Mouse (Mus musculus): ENCODE data around the gene Ltv1.

The Ltv1 gene

DNA sequence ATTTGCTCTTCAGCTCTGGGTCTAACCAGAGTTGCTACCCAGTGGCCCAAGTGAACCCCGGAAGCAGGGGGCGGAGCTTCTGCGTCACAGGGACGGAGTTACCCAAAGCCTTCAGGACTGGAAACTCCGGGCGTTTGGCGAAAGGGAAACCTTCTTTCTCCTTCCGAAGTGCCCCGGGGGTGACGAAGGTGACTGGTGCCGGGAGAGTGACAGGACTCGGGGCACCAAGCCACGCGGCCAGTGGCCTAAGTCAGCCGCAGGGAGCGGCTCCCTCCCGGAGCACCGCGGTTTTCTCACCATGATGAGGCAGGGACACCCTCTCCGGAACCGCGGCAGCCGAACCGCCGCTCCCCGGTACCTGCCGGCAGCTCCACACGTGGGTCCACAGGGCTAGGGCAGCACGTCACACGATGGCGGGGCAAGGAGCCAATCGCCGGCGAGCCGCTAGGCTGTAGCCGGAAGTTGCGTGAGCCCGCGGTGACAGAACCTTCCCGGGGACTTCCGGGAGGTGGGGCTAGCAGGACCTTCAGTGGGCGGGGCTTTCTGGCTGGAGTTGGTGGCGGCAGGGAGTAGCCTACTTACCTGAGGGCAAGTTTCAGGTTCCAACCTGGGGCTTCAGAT lies at the start of gene Ltv1:
Gene Ltv1 (minus strand): TSS at position 438 of the 621 bp plus-strand sequence.
- peak; percentile 93 to 94 for DNase-seq

DNA sequence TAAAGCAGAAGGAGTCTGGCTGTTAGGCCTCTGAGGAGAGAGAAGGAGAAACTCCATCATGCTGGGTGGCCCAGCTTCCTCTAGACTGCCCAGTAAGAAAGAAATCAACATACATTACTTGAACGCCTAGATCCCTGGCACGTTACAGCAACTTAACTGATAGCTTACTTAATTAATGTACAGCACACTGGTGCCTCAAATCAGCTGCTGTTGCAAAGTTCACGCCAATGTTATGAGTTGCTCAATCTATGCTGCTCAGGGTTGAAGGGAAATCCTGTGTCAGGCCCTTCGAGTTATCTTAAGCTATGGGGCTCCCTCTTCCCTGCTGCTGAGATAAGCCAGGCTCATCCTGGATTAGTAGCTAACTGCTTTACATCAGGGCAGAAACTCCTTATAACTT lies 47.5 kb upstream of the Ltv1 start:
- DNase-seq, result no peak

DNA sequence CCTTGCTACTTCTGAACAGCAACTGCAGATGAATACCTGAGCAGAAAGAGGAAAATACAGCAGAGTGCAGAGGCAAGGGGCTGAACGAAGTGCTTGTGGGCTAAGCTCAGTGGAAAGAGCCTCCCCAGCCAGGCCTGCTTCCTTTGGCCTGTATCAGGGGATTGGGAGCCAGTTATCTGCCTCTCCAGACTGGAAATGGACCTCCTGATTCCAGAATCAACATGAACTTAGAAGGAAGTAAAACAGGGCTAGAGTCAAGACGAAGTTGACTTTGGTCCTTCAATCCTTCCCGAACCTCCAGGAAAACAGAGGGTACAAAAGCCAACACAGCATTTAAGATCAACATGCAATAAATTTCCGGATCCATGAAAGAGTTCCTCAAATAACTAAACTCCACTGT lies 45.2 kb upstream of the Ltv1 start:
- no peak for DNase-seq

DNA sequence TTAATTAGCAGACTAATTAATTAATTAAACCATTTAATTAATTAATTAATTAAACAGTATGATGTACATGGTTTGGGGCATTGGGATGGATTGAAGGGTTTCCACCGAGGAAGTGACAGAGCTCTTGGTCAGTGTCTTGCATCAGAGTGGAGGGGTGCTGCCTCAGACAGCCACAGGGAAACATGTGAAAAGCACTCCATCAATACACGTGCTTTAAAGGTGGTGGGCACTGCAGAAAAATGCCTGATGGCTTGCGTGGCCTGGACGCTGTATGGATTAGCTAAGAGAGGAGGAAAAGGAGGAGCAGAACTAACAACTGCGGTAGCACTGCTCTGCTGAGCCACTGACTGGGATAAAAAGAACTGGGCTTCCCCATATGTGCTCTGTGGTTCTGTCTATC lies 43.9 kb upstream of the Ltv1 start:
- no peak for DNase-seq

DNA sequence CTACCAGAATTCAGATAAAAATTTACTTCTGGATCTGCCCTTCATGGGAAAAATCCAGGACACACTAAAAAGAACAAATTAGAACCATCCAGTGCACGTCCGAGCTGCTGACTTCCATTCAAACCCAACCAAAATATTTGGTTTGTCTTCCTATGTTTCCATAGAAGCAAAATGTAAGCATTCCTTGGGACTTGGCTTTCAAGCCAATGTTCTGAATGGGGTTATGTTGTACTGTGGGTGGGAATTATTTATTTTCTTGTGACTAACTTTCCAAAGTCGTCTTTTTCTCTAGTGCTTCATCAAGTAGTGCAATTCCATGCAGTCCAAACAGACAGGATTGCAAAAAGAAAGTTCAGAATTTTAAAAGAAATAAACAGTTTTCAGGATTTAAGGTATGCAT lies 41.5 kb upstream of the Ltv1 start:
- no peak for DNase-seq

DNA sequence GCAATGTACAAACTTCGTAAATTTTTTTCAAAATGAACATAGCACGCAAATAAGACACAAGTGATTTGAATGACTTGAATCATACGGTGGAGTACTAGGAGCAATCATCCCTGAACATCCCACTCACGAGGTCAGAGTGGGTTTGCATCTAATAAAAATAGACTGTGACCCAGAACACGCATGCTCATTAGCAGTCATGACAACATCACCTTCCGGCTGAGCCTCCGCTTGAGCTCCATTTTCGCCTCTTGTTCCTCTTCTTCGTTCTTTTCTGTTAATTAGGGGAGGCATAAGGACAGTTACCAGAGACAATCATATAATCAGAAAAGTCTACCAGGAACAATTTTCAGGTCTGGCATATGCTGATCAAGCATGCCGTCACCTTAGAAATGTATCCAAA lies 41.0 kb upstream of the Ltv1 start:
- DNase-seq, result no peak

DNA sequence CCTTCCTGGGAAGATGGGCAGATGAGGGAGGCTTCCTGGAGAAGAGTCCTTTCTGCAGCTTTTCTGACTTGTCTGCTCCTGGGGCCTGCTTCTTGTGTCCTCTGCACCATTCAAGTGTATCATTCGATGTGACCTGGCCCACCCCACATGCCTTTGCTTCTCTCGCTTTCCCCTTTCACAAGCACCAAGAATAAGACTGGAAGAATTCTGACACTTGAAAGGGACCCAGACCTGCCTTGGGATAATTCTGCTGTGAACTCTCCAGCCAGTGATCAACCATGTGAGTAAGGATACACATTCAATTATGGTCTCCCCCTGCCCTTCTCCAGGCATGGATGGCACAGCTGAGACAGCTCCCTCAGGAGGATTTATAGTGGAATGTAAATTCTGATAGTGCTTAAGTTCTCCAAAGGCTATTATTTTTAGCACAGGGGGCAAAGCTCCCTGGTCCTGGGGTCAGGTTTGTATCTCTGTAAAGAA lies 40.2 kb upstream of the Ltv1 start:
- no peak for DNase-seq

DNA sequence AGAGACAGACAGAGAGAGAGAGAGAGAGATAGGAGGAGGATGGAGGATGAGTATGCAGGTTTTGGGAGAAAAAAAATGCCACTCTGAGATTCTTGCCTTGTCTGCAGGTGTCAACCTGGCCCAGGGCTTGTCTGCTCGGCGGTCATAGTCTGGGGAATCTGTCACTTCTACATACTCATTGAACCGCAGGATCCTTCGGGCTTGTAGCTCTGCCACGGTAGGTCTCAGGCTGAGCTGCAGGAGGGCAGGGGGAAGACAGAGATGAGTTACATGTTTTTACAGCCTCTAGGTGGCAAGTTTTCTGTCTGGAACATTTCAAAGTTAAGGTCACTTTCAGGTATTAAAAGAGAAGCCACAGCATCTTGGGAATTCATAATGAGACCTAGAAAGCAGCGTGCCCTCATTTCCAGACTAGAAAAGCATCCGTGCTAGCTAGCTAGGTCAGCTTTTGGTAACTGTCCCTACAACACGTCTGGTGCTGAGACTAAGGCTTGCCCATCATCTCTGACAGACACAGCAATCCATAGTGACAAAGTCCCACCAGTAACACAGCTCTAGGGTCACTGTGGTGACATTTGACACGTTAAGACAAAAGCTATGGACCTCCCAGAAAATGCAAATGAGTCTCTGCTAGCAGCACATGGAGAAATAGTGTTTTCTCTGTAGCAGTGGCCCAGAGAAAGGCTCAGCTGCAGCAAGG lies 39.6 kb upstream of the Ltv1 start:
- no peak for DNase-seq

DNA sequence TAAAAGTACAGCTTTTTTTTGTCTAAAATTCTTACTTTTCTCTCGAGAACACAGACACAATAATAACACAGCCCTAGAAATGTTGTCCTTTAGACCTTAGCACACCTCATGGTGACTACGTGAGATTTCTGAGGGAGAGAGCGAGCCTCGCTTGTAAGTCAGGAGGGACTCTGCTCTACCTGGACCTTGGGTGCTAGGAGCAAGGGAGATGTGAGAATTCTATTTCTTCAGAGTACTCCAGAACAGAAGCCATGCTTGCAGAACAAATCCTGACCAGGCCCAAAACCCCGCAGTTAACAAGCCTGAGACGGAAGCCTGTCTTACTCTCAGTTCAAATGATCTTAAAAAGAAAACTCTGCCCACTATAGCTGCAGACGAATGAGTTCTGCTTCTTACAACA lies 37.7 kb upstream of the Ltv1 start:
- no peak for DNase-seq

DNA sequence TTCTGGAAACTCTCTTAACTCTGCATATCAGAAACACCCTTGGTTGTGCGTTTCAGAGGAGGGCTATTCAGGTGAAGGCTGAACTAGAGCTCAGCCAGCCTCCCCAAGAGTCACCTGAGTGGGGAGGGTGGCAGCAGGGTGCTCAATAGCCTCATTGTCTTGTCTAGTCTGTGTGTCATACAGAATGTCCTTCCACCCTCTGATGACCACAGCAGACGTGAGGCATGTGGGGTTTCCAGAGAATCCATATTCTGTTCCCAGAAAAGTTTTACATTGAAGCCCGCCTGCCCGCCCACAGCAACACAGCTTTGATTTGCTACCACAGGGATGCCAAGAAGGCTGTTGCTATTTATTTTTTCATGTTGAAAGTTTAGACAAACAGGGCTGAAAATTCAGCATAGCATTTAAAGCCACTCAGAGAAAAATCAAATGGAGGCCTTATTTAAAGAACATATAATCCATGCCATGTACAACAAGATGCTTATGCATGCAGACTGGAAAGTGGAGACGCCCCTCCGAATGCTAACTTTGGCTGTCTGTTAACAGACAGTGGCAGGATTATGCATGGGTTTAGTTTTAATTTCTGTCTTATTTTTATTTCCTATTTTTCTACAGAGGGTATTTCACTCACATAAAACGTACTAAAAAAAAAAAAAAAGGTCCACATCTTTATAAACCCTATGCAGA lies 32.6 kb upstream of the Ltv1 start:
- DNase-seq, result no peak

DNA sequence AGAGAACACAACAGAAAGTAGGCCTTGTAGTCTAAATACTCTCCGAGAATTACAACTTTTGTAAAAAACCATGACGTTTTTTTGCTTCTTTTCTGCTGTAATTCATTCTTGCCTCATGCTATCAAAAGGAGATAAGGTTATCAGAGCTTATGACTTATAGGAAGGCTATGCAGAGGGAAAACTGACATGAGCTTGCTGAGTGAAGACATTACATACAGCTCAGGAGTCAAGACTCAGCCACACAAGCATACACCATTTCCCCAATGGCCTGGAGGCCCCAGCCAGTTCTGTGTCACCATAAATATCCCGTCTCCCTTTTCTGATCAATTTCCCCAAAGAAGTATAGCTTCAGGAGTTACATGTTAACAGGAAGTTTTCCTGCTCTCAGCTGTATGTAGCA lies 29.2 kb upstream of the Ltv1 start:
- no peak for DNase-seq

DNA sequence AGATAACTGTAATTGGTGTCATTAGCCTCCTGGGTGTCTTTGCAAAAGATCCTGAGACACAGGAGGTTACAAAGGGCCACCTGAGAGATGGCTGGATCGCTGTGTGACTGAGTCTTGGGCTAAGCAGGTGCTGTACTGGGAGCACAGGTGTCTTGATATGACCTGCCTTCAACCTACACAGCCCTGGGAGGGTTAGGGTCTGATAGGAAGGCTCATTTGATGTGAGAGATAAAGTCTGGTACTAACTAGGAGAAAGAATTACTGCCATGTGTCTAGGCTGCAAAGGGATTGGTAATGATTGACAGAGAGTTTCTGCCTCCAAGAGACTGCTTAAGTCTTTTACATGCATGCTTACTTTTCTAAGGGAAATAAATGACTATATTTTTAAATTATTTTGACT lies 27.1 kb upstream of the Ltv1 start:
- no peak for DNase-seq

DNA sequence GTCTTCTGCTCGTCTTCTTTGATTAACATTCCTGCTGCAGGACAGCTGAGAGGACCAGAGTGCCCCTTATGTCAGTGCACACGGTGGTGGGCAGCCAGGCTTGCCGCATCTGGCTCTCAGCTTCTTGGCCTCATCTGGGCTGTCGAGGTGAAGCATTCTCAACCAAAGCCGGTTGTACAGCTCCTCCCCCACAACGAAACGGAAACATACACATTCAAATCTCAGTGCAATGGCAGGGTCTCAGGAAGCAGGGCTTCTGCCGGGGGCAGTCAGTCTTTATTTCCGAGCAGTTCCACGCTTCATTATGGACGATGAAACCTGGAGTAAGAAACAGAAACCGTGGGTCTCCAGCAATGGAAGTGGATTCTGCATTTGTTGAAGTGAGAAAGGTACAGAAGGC lies 21.0 kb upstream of the Ltv1 start:
- DNase-seq, result no peak

DNA sequence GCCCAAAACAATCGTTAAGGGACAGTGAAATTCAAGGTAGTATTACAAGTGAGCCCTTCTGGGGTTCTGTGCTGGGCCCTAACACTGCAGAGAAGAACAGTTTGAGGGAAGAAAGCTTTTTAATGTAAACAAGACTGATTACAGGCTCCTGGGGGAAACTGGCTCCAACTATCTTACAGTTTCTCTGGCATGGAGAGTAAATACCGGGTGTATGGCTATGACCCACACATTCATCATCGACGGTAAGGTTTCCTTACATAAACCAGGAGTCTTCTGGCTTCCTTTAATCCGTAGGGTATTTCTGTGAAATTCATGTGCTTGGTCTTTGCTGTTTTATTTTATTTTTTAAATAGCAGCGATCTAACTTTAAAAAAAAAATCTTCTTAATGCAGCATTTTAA lies 19.9 kb upstream of the Ltv1 start:
- DNase-seq, result no peak

DNA sequence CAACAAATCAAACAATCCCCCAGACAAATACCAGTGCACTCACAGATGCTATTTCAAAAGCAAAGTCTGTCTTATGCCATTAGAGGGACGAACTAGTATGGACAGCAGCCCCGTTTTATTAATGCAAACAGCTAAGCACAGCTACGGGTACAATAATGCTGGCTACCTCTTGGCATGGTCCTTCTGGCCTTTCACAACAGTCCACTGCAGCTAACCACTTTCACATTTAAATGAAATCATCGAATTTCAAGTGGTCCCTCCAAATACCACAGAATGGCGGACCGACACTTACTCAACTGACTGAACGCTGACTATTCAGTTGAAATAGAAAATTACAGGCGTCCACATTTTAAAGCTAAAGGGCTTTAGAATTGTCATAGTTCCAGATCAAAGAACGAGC lies 19.4 kb upstream of the Ltv1 start:
- DNase-seq, result no peak

DNA sequence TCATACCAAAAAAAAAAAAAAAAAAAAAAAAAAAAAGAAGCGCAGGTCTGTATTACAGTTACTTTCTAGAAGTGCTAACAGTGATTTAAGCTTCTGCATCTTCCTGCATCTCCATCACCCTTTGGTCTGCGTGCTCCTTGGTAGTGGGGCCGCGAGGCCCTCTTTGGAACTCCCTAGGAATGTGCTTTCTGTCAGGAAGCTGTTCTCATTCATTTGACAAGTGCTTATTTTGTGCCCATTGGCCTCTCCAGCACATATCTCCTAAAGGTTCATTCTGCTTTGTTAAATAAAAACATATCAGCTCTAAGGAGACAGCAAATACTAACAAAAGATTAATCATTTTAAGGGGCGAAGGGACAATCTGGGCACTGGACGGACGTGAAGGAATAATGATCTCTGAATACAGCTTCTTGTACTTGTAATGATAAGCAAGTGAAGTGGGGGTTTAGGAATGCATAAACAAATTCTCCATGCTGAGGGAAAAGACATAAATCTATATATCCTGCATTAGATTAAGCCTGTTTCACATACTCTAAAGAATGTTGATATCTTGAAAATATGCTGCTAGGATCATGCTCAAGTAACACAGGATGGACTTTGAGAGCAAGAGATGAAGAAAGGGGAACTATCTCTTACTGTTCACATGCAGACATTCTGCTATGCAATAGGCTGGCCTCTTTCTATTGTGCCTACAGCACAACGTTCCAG lies 17.1 kb upstream of the Ltv1 start:
- no peak for DNase-seq

DNA sequence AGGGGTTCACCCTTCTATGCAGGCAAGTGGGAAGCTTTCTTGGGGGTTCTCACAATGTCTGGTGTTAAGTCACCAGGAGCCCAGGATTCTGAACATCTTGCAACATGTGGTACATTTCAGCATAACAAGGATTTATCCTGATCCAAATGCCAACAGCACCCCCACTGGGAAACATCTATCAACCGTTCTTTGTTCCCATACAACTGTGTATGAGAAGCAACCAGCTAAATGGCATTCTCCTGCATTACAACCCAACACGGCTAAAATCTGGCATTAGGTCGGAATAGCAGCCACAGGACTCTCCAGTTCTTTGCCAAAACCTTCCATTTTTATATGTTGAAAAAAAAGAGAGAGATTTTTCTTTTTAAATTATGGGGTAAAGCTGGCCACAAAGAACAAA lies 16.5 kb upstream of the Ltv1 start:
- no peak for DNase-seq

DNA sequence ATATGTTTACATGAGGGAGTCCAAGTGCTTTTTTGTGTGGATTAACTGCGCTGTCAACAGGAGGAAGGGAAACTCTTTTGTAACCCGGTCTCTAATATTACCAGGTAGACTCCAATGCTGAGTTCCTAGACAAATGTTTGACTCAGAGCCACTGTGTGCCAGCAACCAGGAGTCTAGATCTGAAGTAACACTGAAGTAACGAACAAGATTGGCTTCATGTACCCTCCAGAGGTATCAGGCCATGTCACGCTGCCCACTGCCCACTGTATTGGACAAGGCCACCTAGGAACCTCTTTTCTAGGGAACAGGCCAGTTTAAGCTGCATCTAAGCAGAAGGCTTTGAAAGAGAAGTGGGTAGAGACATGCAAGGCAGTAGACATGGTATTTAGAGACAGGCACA lies 16.1 kb upstream of the Ltv1 start:
- DNase-seq, result no peak

DNA sequence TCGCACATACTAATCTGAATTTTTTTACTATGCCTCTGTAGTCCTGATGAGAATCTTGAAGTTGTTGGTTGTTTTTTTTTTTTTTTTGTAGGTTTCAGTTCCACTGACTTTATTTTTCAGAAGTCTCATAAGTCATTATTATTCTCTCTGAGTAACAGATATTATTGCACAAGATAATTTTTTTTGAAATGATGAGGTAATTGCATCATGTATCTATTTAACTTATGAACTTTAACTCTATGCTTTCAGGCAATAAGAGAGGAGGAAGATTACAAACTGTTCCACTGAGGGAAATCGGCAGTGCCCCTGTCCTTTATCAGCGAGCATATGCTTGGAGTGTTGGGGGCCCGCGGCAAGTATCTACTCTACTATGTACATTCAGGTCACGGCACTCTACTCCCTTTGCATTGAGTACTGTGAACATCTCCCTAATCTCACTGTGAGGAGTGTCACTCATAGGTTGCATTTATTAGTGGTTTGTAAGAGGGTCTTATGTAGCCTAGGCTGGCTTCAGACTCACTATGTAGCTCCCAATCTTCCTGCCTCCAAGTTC lies 8.8 kb upstream of the Ltv1 start:
- DNase-seq, result no peak

DNA sequence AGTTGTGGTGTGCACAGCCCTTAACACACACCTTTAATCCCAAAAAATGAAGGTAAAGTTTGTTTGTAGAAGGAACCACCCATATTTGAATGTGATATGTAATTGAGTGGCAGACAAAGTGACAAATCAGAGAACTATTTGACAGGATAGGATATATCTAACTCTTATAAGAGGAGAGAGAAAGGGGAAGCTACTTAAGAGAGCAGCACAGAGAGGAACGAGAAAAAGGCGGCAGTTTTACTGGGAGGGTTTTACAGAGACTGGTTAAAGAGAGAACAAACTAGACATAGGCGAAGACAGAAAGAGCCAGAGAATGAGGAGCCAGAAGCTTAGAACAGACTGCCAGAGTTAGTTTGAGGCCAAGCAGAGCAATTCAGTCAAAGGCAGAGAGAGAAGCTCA lies 7.9 kb upstream of the Ltv1 start:
- DNase-seq, result no peak

DNA sequence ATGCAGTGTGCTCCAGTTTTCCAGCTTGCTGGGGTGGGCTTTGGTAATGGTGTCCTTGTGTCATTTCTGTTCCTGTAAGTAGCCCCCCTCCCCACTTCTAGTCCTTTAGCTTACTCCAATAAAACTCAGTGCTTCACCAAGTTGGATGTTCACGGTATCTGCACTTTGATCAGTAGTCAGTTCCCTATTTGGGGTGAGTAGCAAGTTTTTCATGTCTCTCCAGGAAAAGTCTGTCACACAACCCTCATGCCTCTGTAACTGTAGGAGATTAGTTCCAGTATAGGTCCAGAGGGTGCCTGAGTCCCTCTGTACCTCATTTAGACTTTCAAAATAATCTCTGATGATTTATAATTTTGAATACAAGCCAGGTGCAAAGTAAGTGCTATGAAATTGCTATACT lies 6.3 kb upstream of the Ltv1 start:
- no peak for DNase-seq

DNA sequence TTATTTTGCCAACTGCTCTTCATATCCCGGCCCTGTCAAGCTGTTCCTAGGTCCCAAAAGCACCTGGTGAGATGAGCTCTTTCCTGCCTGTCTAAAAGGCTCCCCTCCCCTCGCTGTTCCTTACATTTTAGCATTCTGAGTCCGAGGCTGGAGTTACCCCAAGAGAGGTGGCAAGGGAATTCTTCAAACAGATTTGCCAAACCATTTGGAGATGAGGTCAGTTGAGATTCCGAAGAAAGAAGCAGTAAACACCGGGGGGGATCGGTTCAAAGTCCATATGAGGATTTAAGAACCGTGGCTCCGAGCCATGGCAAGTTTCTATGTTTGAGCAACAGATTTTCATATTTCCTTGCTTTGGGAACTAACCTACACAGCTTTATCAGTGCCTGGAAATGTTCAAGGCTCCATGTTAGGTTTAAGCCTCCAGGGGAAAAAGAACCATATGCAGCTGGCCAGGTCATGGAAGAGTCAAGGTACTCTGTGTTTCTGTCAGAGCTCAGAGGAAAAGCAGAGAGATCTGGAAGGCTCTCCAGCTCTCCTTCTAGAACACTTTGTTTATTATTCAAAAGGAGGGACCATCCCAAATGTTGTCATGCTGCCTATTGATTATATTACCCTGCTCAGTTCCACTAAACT lies 4.0 kb upstream of the Ltv1 start:
- no peak for DNase-seq

DNA sequence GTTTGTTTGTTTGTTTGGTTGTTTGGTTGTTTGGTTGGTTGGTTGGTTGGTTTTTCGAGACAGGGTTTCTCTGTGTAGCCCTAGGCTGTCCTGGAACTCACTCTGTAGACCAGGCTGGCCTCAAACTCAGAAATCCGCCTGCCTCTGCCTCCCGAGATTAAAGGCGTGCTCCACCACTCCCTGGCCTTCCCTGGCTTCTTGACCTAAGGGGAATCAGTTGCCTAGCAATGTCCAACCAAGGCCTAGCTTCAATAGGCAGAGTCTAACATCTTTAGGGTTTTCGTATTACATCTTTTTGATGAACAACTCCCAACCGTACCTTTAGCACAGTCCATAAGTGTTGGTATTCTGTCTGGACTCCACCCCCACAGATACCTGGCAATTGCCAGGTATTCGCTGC lies 528 bp upstream of the Ltv1 start:
- DNase-seq, result peak in 1 of 2 experiments; percentile 12
